Comparison of ENCODE assay signal across 9 mouse cellular contexts in genomic region chr8:3514681-3515247, GRCm38 (mm10). TPM values are rescaled to one million over a fixed set of nuclear protein-coding genes. Genes with fewer than 3 reads are reported as not detected.
DNase-seq lines count a peak whose midpoint lies in the region; ATAC-seq and TF ChIP-seq lines count a peak whose summit lies in the region.
"Had no signal": no experiment of that assay in that cellular context is flagged by ENCODE, and none has a peak within 500 bp of the region (broad histone marks: within the 10 kb centered on the region; RNA-seq: fewer than 3 reads in every experiment).

No protein-coding gene starts in this region.

- H3K27ac ChIP-seq in bone marrow macrophage, adult 2 months (ENCODE audit: insufficient read depth, low read depth, low read length): no peak overlapping the region
- H3K27ac ChIP-seq in hindbrain, embryonic 11.5 days (ENCODE audit: low read depth, low read length): peak overlapping the region; percentile 19; the same call in 1 of the 2 replicates
- H3K27ac ChIP-seq in liver, embryonic 16.5 days (ENCODE audit: low read length): no peak overlapping the region

- no peak for TF ChIP-seq CTCF in bone marrow macrophage, adult 2 months (IDR thresholded peaks at IDR 0.05; ENCODE audit: low read depth, low read length)

- H3K4me1 ChIP-seq in bone marrow macrophage, adult 2 months (ENCODE audit: control insufficient read depth, insufficient read depth, low read length): peaks cover 3% of the 10 kb centered on the region; the same call in 1 of the 2 replicates
- H3K4me1 ChIP-seq in hindbrain, embryonic 11.5 days (replicated peaks; ENCODE audit: control insufficient read depth, insufficient read depth, low read length): 0 out of 2 replicates have a peak, but pooled peaks cover 2% of the 10 kb centered on the region
- H3K4me1 ChIP-seq in liver, embryonic 16.5 days (ENCODE audit: control insufficient read depth, low read depth, low read length): peaks cover 22% of the 10 kb centered on the region

- peak overlapping the region; percentile 84 for H3K4me2 ChIP-seq in hindbrain, embryonic 11.5 days (replicated peaks; ENCODE audit: low read depth, low read length)
- peak overlapping the region; percentile 95 for H3K4me2 ChIP-seq in liver, embryonic 16.5 days (ENCODE audit: low read depth, low read length)

- peak overlapping the region; percentile 48; the same call in 1 of the 2 replicates for H3K9ac ChIP-seq in hindbrain, embryonic 11.5 days (ENCODE audit: low read depth, low read length)
- H3K9ac ChIP-seq in liver, embryonic 16.5 days (ENCODE audit: low read depth, low read length): peak overlapping the region; percentile 30; the same call in 1 of the 2 replicates

- peak; percentile 9 for DNase-seq in embryo, embryonic 10.5 days (ENCODE audit: low spot score)
- DNase-seq in embryo, embryonic 9.5 days (ENCODE audit: extremely low spot score): no peak
- no peak for DNase-seq in hindbrain, embryonic 11.5 days (ENCODE audit: low spot score)
- DNase-seq in T-cell, adult 2 months (ENCODE audit: low spot score): no peak
- DNase-seq in layer of hippocampus, adult 8-10 months (ENCODE audit: low spot score in 2 of 2): no peak
- DNase-seq in spleen, adult 12 weeks (ENCODE audit: low spot score): no peak

- ATAC-seq in hindbrain, embryonic 11.5 days (ENCODE audit: low FRiP score): no peak
- no peak for ATAC-seq in liver, embryonic 16.5 days (ENCODE audit: low read depth)

- 0 out of 2 replicates have a peak, but pooled peaks cover 3% of the 10 kb centered on the region for H3K36me3 ChIP-seq in hindbrain, embryonic 11.5 days (ENCODE audit: control insufficient read depth, insufficient read depth, low read length)
- H3K36me3 ChIP-seq in liver, embryonic 16.5 days (ENCODE audit: control insufficient read depth, insufficient read depth): no peaks in the 10 kb centered on the region; the same call in 1 of the 2 replicates

- TF ChIP-seq POLR2A in bone marrow macrophage, adult 2 months (IDR thresholded peaks at IDR 0.05; ENCODE audit: borderline replicate concordance, low read depth, low read length): no peak

- peak overlapping the region; percentile 91 for H3K4me3 ChIP-seq in bone marrow macrophage, adult 2 months (ENCODE audit: insufficient read depth, low read length)
- H3K4me3 ChIP-seq in hindbrain, embryonic 11.5 days (ENCODE audit: low read depth, low read length): peak overlapping the region; percentile 49
- peak overlapping the region; percentile 91 for H3K4me3 ChIP-seq in liver, embryonic 16.5 days (ENCODE audit: low read depth, low read length)

- H3K27me3 ChIP-seq in hindbrain, embryonic 11.5 days (ENCODE audit: control insufficient read depth, insufficient read depth, low read length): no peaks in the 10 kb centered on the region
- H3K27me3 ChIP-seq in liver, embryonic 16.5 days (ENCODE audit: control insufficient read depth, insufficient read depth, low read depth, low read length): no peaks in the 10 kb centered on the region

- WGBS in hindbrain, embryonic 11.5 days: 36% methylated on average over 13 of the region's 13 CpGs
- WGBS in liver, embryonic 16.5 days (ENCODE audit: insufficient replicate concordance): 31% methylated on average over 13 of the region's 13 CpGs

- H3K9me3 ChIP-seq in hindbrain, embryonic 11.5 days (ENCODE audit: control insufficient read depth, low read length): no peaks in the 10 kb centered on the region
- H3K9me3 ChIP-seq in liver, embryonic 16.5 days (replicated peaks; ENCODE audit: control insufficient read depth, low read length): no peaks in the 10 kb centered on the region

RNA-seq across cellular contexts. Expression of gene Pnpla6, which starts 0.4 kb away (rescaled TPM):
- polyA plus RNA-seq in bone marrow macrophage, adult 2 months (2012; ENCODE audit: insufficient read depth, insufficient read length, missing spikeins): 36.0 and 39.9 TPM in 2 replicates
- 17.4 and 19.9 TPM in 2 replicates for polyA plus RNA-seq in hindbrain, embryonic 11.5 days (2014; fragmentation: Nextera tagmentation; extraction: Ambion mirVana)
- polyA plus RNA-seq in liver, embryonic 16.5 days (2015; fragmentation: Nextera tagmentation; extraction: Ambion mirVana): 10.9 and 11.3 TPM in 2 replicates
- 100 to 1,000 TPM in 1 of 4 experiments, 10 to 100 TPM in 3; 66.7 to 102 (median 88.9) TPM for total RNA-seq in layer of hippocampus, adult 8-10 months (2022)

RNA-seq across cellular contexts. Expression of gene Mcoln1, which starts 14.5 kb away (rescaled TPM):
- 112 and 117 TPM in 2 replicates for polyA plus RNA-seq in bone marrow macrophage, adult 2 months (2012; ENCODE audit: insufficient read depth, insufficient read length, missing spikeins)
- 36.8 and 49.5 TPM in 2 replicates for polyA plus RNA-seq in hindbrain, embryonic 11.5 days (2014; fragmentation: Nextera tagmentation; extraction: Ambion mirVana)
- polyA plus RNA-seq in liver, embryonic 16.5 days (2015; fragmentation: Nextera tagmentation; extraction: Ambion mirVana): 19.2 and 21.1 TPM in 2 replicates
- 10 to 100 TPM; 83.5 to 97.9 (median 89.6) TPM for total RNA-seq in layer of hippocampus, adult 8-10 months (2022)

RNA-seq across cellular contexts. Expression of gene Zfp358, which starts 21.8 kb away (rescaled TPM):
- polyA plus RNA-seq in bone marrow macrophage, adult 2 months (2012; ENCODE audit: insufficient read depth, insufficient read length, missing spikeins): 17.1 and 20.8 TPM in 2 replicates
- polyA plus RNA-seq in hindbrain, embryonic 11.5 days (2014; fragmentation: Nextera tagmentation; extraction: Ambion mirVana): 31.2 and 39.3 TPM in 2 replicates
- polyA plus RNA-seq in liver, embryonic 16.5 days (2015; fragmentation: Nextera tagmentation; extraction: Ambion mirVana): 4.3 and 5.4 TPM in 2 replicates
- 10 to 100 TPM; 27.6 to 32.1 (median 28.0) TPM for total RNA-seq in layer of hippocampus, adult 8-10 months (2022)

RNA-seq across cellular contexts. Expression of gene Tex45, which starts 44.1 kb away (rescaled TPM):
- not detected in 2 replicates for polyA plus RNA-seq in bone marrow macrophage, adult 2 months (2012; ENCODE audit: insufficient read depth, insufficient read length, missing spikeins)
- polyA plus RNA-seq in hindbrain, embryonic 11.5 days (2014; fragmentation: Nextera tagmentation; extraction: Ambion mirVana): not detected in 2 replicates
- polyA plus RNA-seq in liver, embryonic 16.5 days (2015; fragmentation: Nextera tagmentation; extraction: Ambion mirVana): not detected in 2 replicates
- total RNA-seq in layer of hippocampus, adult 8-10 months (2022): under 1 TPM in 2 of 4 experiments, not detected in 2; 0.49 to 0.52 TPM
- polyA plus RNA-seq: large intestine, adult 2 months had no signal

RNA-seq across cellular contexts. Expression of gene Pex11g, which starts 47.3 kb away (rescaled TPM):
- 3.1 and 4.5 TPM in 2 replicates for polyA plus RNA-seq in bone marrow macrophage, adult 2 months (2012; ENCODE audit: insufficient read depth, insufficient read length, missing spikeins)
- 2.4 and 3.1 TPM in 2 replicates for polyA plus RNA-seq in hindbrain, embryonic 11.5 days (2014; fragmentation: Nextera tagmentation; extraction: Ambion mirVana)
- 8.1 and 8.5 TPM in 2 replicates for polyA plus RNA-seq in liver, embryonic 16.5 days (2015; fragmentation: Nextera tagmentation; extraction: Ambion mirVana)
- total RNA-seq in layer of hippocampus, adult 8-10 months (2022): 1 to 10 TPM in 2 of 4 experiments, under 1 TPM in 2; 0.70 to 2.1 (median 1.1) TPM
